Mouse (Mus musculus): Measurements from ENCODE around the gene Mdk.
A peak's percentile ranks its signal among the peaks of the same experiment; 100 is the strongest.

The Mdk gene

DNA sequence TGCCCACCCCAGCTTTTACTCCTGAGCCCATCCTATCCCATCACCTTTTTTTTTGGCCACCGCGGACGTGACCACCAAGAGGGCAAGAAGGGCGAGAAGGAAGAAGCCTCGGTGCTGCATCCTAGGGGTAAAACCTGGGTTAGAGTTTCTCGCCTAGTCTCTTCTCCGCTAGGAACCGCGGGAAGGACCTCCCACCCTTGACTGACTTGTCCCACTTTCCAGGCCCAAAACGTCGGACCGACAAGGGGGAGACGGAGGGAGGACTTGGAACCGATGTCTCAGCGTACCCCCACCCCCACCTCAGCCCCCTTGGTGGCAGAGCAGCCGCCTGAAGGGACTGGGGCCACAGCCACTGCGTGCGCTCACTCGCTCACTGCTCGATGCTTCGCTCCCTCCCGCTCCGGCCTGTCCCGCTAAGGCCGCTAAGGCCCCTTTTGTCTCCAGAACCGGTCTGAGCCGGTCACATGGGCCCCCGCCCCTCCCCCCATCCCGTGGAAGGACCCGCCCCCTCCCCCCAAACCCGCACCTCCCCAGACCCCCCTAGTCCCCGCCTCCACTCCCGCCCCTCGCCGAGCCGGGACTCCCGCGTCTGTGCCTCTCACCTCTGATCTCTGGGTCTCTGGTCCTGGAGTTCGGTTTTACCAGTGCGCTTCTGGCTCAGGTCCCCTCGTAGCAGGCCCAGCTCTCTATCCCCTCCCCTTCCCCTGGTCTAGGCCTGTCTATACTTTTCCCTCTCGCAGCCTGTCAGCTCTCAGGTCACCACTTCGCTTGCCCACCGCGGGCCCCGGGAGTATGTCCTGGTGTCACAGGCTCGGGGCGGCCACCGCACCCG is 553 bp downstream of the Mdk start:
- DNase-seq, result peak; percentile 77 to 83

DNA sequence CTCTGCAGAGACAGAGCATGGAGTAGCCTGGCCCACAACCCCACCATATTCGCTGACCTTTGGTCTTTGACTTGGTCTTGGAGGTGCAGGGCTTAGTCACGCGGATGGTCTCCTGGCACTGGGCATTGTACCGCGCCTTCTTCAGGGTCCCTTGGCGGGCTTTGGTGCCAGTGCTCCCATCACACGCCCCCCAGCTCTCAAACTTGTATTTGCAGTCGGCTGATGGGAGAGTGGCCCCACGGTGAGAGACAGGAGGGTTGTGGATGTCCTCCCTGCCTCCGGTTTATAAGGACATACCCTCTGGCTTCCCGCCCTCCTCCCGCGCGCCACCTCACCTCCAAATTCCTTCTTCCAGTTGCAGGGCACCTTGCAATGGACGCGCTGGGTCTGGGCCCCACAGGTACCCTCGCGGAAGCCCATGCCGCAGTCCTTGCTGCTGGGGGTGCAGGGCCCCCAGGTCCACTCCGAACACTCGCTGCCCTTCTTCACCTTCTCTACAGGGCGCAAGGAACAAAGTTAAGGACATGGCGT is 1.3 kb downstream of the Mdk start:
- DNase-seq, result peak in 1 of 2 experiments; percentile 50

DNA sequence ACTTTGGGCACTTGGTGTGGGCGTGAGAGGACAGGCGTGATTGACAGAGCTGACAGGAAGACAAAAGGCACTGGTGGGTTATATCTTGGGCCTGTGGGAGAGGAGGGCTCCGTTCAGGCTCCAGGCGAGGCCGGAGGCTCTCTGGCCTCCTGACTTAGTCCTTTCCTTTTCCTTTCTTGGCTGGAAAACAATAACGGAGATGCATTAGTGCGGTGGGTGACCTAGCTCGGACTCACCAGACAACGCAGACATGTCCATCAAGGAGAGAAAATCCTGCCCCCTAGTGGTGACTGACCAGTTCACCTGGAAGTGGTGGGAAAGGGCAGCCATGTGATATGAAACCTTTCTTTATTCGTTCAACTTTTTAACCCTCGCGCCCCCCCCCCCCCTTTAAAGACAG is 2.2 kb downstream of the Mdk start:
- peak; percentile 92 to 98 for DNase-seq

DNA sequence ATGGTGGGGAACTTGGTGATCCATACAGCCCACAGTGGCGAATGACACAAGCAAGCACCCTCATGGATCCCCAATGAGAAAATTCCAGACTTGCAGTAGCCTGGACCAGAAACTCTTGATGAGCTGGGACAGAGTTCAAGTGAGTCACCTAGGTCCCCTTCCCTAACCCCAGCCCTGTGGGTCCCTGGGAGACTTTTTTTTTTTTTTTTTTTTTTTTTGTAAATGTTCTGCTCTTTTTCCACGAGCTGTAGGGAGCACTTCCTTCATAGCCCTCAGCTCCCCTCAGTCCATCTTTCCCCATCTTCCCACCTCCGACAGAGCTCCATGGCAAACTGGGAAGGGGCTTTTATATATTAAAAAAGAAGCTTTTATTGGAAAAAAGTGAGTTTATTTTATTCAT is 2.6 kb downstream of the Mdk start:
- DNase-seq, result no peak

DNA sequence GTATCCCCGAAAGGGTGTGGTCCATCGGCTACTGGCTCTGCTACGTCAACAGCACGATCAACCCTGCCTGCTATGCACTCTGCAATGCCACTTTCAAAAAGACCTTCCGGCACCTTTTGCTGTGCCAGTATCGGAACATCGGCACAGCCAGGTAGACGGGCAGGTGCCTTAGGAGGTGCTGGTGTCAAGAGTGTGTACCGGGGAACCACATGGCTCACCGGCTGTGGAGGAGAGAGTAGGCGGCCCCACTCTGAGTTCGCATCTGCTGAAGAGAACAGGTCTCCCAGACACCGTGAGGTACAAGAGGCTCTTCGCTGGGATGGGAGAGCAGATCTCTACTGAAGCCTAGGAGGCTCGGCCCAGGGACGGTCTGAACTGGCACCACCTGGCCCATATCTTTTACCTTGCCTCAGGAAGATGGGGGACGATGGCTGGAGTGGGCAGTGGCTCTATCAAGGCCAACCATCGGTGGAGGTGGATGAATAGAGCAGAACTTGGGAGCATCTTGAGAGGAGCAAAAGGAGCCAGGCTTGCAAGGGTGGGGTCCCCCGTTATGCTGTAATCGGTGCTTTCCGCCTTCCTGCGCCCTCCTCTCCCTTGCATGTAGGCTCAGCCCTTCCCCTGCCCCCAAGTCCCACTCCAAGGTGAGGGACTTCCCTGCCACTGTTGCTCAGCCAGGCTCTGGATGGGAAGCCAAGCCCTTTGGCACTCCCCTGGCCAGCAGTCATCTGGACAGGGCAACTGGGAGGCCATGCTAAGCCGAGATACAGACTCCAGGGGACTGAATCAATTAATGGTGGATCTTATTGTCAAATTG is 3.4 kb downstream of the Mdk start:
- peak in 1 of 2 experiments; percentile 49 for DNase-seq

DNA sequence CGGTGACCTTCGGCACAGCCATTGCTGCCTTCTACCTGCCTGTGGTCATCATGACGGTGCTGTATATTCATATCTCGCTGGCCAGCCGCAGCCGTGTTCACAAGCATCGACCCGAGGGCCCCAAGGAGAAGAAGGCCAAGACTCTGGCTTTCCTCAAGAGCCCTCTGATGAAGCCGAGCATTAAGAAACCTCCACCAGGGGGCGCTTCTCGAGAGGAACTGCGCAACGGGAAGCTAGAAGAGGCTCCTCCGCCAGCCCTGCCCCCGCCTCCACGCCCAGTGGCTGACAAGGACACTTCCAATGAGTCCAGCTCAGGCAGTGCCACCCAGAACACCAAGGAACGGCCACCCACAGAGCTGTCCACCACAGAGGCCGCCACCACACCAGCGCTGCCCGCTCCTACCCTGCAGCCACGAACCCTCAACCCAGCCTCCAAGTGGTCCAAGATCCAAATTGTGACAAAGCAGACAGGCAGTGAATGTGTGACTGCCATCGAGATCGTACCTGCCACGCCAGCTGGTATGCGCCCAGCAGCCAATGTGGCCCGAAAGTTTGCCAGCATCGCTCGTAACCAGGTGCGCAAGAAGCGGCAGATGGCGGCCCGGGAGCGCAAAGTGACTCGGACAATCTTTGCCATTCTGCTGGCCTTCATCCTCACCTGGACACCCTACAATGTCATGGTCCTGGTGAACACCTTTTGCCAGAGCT is 4.1 kb downstream of the Mdk start:
- peak; percentile 91 to 94 for DNase-seq

DNA sequence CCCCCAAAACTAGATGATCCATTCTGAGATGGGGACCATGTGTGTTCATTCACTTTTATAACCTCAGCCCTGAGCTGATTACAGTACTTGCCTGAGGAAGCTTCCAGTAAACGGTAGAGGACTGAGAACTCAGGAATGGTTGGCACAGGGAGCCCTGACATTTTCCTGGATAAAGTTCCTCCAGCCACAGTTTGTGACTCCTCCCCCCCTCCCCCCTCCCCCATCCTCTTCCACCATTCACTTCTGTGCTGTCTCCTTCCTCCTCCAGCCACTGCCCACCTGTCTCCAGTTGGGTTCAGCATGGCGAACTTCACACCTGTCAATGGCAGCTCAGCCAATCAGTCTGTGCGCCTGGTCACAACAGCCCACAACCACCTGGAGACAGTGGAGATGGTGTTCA is 5.1 kb downstream of the Mdk start, which contains the start of gene Chrm4:
Gene Chrm4, plus strand, starts transcription at position 301 of the 400 bp plus-strand sequence.
- no peak for DNase-seq

DNA sequence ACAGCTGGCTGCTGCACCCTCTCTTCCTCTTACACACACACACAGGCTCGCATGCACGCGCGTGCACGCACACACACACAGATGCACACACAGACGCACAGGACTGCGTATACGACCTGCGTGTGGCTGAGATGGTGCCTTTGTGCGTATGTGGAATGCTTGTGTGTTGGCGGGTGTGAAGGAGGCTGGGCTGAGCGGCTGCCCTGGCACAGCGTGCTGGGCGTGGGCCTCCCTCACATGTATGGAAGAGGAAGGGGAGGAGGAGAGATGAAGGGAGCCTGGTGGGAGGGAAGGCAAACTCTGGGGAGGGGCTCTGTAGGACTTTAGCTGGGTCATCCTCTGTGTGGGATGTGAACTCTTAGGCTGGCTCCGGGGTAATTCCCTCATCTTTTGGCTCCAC is 6.7 kb downstream of the Mdk start:
- DNase-seq, result no peak

DNA sequence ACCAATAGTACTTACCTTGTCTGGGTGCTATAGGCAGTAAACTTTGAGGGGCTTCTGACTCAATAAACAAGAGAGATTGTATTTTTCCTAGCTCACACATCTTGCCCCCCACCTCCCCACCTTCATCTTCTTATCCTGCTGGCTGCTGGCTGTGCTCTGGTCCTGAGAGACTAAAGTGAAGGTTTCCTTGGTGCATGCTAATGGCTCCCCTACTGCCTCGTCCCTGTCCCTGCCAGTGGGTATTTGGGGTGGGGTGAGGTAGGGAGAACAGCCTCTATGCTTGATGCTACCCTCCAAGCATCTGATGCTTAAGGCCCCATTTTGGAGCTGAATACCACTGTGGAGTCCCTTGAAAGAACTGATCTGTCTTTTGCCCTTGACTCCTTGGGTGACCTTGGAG is 7.4 kb downstream of the Mdk start:
- no peak for DNase-seq

DNA sequence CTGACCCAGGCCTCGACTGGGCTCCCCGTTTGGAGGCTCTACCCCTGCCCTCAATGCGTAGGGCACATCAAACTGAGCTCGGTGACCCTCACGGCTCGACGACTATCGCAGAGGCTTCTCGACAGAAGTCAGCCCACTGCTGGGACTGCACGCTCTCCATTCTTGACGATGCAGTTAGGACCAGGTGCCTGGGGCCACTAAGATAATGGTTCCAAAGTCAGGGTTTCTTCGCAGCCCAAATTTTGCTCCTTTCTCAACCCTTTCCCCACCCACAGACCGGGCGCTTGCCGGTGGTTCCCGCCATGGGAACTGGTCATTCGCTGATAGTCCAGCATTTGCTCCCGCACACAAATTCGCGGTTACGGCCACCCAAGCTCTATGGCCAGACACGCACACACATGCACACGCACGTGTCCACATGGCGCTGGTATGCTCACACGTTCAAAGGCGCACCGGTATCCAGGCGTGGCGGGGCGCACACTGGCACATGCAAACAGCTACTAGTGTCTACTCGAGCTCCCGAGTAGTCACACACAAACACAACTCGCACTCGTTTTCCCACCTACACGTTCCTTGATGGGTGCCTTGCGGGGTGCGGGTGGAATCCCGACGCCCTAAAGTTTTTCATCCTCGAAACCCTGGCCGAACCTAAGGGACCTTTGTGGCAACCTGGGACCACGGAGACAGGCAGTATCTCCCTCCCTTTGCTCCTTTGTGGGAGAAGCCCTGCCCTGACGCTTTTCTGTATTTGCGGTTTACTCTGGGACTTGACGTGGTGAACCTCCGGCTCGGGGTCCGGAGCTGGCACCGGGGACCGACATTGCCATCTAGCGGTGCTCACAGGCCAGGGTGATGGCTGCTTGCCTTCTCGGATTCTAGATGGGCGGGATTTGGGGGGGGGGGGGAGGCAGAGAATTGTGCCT is 8.4 kb downstream of the Mdk start:
- peak; percentile 91 to 93 for DNase-seq

DNA sequence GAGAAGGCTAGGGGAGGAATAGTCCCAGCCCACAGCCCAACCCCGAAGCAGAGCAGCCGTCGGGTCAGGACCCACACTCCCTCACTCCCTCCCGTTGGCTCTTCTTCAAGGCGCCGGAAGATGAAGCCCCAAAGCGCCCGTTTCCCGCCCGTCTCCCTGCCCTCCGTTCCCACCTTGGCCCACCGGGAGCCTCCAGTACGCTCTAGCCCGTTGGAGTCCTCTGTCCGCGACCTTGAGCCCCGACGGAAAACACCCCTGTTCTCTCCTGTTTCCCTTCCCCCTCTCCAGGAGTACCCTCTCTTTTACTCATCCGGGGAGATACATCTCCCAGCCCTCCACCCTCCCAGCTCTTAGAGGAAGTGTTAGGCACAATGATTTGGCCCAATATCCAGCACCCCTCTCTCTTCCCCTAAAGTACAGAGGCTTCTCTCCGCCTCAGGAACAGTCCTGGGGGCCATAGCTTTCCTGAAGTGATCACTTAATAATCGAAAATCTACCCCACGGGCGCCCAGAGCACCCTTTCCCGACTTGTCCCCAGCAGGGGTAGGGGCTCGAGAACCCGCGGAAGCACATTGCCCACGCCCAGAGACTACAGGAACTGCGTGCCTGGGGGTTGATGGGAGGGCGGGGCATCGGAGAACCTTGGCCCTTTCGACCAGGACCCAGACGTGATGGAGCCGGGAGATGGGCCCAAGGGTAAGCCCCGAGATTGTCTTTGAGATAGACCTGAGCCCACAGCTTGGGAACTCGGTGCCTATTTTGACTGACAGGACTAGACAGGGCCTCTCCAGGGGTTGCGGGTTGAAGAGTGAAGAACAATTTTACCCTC is 9.3 kb downstream of the Mdk start:
- no peak for DNase-seq

DNA sequence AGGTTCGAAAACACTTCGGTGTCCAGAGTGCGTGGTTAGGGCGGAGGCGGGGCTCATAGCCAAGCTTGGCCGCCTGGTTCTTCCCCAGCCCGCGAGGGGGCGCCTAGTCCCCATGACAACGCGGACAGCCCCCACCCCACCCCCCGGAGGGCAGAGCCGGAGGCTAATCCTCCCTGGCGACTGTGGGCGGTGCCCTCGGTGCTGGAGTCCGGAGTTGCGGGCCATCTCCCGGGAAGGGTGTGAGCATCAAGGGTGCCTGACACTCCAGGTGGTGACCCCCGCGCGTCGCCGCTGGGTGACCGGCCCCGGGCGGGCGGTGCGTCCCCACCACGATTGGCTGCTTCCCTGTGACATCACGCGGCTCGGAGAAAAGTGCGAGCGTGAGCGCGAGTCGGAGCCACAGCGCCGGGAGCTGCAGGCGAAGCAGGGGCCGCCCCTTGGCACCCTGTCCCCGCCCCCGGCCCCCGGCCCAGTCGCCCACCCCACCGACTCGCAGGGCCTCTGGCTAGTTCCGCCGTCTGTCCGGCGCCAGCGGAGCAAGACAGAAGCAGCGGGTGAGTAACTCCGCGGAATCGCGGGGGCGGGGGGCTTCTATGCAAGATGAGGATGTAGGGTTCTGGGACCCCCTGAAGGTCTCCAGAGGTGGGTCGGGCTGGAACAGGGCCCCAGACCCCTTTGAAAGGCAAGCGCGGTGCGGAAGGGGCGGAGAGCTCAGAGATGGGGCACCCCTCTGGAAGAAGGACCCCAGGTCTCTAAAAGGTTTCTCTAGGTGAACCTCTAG is 10.1 kb downstream of the Mdk start:
- DNase-seq, result peak; percentile 85 to 88

DNA sequence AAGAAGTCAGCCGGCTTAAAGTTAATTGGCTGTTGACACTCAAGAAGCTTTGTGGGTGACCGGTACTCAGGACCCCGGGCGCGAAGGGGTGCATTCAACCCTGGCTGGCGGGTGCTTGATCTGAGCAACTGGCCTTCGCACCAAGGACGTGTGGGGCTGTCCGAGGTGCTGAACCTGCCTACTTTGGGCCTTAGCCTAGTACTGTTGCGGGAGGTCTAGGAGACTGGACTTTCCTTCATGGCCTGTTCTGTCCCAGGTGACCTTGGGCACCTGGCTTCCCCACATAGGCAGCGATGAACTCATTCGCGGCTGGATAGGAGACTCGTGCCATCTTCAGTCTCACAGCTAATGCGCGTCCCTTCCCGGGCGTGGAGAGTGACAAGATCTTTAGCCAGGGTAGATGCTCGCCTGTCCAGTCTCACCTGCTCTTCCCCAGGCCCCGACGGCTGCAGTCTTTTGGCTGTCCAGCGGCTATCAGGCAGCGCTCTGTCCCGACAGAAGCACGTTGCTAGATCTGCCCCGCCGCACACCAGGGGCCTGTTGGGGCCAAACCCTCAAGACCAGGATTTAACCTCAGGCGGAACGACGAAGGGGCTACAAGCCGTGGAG is 10.8 kb downstream of the Mdk start:
- DNase-seq, result peak in 1 of 2 experiments; percentile 41

DNA sequence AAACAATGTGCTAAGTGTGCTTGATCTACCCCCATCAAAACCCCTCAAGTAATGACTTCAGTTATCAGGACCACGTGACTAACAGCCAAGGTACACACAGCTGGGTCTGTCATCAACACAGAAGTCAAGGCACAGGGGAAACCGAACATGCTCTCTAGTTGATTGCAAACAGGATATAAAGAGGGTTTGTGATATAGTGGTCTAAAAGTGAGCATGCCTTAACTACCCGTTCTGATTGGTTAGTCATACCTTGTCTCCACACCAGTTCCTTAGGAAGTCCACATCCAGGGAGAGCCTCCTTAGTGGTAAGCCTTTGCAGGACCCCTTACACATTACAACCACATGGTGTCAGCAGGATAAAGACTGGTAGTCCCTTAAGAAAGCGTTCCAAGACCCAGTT is 12.0 kb downstream of the Mdk start:
- no peak for DNase-seq

DNA sequence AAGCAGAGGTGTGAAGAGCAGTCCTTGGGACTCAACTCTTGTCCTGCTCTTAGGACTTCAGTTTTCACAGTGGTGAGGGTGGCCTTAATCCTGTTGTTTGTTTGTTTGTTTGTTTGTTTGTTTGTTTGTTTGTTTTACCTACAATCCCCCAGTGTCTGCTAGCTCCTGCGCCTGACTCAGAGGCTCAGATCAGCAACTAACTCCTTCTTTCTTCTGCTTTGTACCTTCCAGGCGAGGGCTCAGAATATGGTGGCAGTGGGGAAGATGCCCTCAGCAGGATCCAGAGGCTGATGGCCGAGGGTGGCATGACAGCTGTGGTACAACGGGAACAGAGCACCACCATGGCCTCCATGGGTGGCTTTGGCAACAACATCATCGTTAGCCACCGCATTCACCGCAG is 15.0 kb downstream of the Mdk start:
- no peak for DNase-seq

DNA sequence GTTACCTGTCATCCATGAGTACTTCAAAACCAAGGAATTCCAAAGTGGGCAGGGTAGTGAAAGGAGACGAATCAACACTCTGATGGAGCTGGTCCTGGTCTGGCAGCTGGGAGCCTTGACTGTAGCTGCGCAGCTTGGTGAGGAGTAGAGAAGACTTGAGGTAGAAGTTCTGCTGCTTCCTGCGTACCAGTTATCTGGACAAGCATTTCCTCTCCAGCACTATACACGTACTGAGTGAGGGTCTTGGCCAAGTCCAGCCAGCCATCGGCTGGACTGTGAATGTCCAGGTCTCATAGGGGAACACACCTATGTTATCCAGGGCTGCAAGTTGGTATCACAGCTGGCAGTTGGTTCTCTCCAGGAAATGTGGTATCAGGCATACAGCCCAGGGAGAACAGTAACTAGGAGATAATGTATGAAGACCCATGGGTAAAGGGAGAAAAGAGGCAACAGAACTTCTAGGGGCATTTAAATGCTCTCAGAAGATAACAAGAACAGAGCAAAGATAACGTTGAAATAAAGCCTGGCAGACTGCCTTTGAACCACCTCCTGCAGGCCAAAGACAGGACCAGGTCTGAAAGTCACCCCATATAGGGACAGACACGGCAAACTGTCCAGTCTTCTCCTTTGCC is 15.6 kb downstream of the Mdk start:
- no peak for DNase-seq

DNA sequence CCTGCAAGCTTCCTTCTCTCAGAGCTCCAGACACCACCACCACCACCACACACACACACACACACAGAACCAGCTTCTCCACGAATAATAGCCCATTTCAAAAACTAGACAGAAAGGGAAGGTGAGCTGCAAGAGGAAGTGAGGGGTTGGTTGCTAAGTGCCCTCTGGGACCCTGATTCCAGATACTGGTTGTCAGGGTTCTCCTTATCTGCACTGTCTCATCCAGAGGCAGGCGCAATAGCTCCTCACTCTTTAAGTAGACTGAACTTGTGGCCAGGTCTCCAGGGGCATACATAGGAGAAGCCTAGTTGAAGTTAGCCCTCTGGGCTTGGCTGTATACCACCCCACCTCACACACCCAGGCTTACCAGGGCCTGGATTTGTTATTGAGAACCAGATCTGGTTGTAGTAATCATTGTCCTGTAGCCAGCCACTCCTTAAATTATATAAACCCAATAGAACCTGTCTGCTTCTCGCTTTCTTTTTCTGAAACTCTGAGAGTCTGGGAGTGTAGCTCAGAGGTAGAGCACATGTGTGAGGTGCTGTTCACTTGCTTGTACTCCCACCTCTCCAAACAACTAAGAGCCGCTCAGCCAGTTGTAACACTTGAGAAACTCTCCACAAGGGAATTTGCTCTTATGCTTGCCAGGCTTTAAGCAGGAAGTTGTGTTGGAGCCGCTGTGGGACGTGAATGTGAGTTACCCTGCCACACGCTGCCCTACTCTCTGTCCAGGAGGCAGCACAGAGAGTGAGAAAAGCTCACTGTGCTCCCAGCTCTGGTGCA is 18.6 kb downstream of the Mdk start:
- DNase-seq, result no peak

DNA sequence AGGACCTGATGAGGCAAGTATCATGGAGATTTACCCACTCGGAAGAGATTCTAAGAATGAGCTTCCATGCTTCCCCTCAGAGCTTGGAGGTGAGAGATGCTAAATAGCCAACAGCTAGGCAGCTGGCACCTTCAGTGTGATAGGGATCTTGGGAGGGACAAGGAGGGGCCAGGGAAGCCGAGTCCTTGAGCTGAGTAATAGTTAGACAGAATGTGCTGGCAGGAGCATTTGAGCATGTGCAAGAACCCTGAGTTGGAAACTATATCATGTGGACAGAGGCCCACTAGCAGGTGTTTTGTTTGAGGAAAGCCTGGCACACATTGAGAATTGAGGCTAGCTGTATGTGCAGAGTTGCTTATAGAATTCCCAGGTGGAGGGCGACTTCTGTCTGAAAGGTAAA is 19.5 kb downstream of the Mdk start:
- DNase-seq, result no peak

Data from cerebellum, postnatal 10 days (tissue).